Mouse (Mus musculus) left cerebral cortex, adult 2 months (tissue): ENCODE results near the gene Myl3. TPM values are rescaled to one million over a fixed set of nuclear protein-coding genes. Genes with fewer than 3 reads are reported as not detected.

ENCODE experiments used
- DNase-seq, 2 experiments: peaks; one replicate each; pipeline ENCODE4 v3.0.0; 2021 to 2022; ENCODE audit warnings: low spot score in 2 of 2, mixed read lengths in 1 of 2; ENCODE audit errors: extremely low spot score in 1 of 2
- H3K27ac ChIP-seq: fragments of 200-600 bp; 2 replicates; pipeline ENCODE4 v1.8.1; 2022
- H3K4me3 ChIP-seq: fragments of 200-600 bp; 2 replicates; pipeline ENCODE4 v1.8.1; 2022
- CTCF ChIP-seq: fragments of 200-600 bp; IDR thresholded peaks from 2 replicates; pipeline ENCODE4 v1.8.1; 2022; ENCODE audit warnings: antibody characterized with exemption, mild to moderate bottlenecking, moderate library complexity
- intact Hi-C: fragments of 180-260 bp; cut with DNase I; formaldehyde crosslinking; loops from one replicate; pipeline ENCODE4 v1.15.1; 2025
- total RNA-seq, 2 experiments: library from RNA; stranded (reverse); gene quantifications; 2 replicates each; pipeline ENCODE4 v1.2.3; 2021

Gene Myl3
- total RNA-seq, 2 experiments from 2014 or later: not detected

GRCm38 (mm10) chr9:110750404-110751187 is 8.9 kb downstream of the Myl3 start:
- no peak overlapping the region for H3K27ac ChIP-seq
- TF ChIP-seq CTCF: no peak
- no peak for DNase-seq
- no peak overlapping the region for H3K4me3 ChIP-seq
- intact Hi-C loops: no loop called here

- intact Hi-C loops: no loop called here
- TF ChIP-seq CTCF: no peak
- H3K4me3 ChIP-seq: no peak overlapping the region
- no peak overlapping the region for H3K27ac ChIP-seq
- DNase-seq: no peak
Observed at GRCm38 (mm10) chr9:110751412-110751811, 9.8 kb downstream of the Myl3 start.

GRCm38 (mm10) chr9:110752917-110753435 is 11.3 kb downstream of the Myl3 start:
- intact Hi-C loops: no loop called here
- TF ChIP-seq CTCF: no peak
- no peak for DNase-seq
- Histone ChIP-seq H3K27ac (no peak overlapping the region), H3K4me3 (no peak overlapping the region)

GRCm38 (mm10) chr9:110753773-110754172 is 12.1 kb downstream of the Myl3 start:
- intact Hi-C loops: no loop called here
- no peak for TF ChIP-seq CTCF
- Histone ChIP-seq H3K27ac (no peak overlapping the region), H3K4me3 (no peak overlapping the region)
- no peak for DNase-seq

GRCm38 (mm10) chr9:110757816-110758215 is 16.2 kb downstream of the Myl3 start:
- Histone ChIP-seq H3K27ac (no peak overlapping the region), H3K4me3 (no peak overlapping the region)
- TF ChIP-seq CTCF: no peak
- DNase-seq: no peak
- intact Hi-C loops: loop anchor here (5.0 kb wide), 1 partner anchor 41 kb away; no protein-coding TSS in a partner anchor

GRCm38 (mm10) chr9:110758605-110759004 is 16.9 kb downstream of the Myl3 start:
- Histone ChIP-seq H3K4me3 (no peak overlapping the region), H3K27ac (no peak overlapping the region)
- intact Hi-C loops: loop anchor here (5.0 kb wide), 1 partner anchor 41 kb away; no protein-coding TSS in a partner anchor
- no peak for TF ChIP-seq CTCF
- DNase-seq: peak; percentile 43 to 54

- Histone ChIP-seq H3K4me3 (no peak overlapping the region), H3K27ac (no peak overlapping the region)
- intact Hi-C loops: loop anchor here (5.0 kb wide), 1 partner anchor 42 kb away; no protein-coding TSS in a partner anchor
- DNase-seq: peak; percentile 33 to 43
- peak; percentile 64 for TF ChIP-seq CTCF
Observed at GRCm38 (mm10) chr9:110759265-110759664, 17.6 kb downstream of the Myl3 start.

GRCm38 (mm10) chr9:110760886-110761285 is 19.2 kb downstream of the Myl3 start:
- no peak overlapping the region for H3K27ac ChIP-seq
- H3K4me3 ChIP-seq: no peak overlapping the region
- no peak for DNase-seq
- intact Hi-C loops: no loop called here
- TF ChIP-seq CTCF: no peak

- intact Hi-C loops: no loop called here
- Histone ChIP-seq H3K4me3 (no peak overlapping the region), H3K27ac (no peak overlapping the region)
- DNase-seq: no peak
- no peak for TF ChIP-seq CTCF
Observed at GRCm38 (mm10) chr9:110762763-110763162, 21.1 kb downstream of the Myl3 start.

- Histone ChIP-seq H3K4me3 (no peak overlapping the region), H3K27ac (no peak overlapping the region)
- no peak for TF ChIP-seq CTCF
- no peak for DNase-seq
- intact Hi-C loops: no loop called here
Observed at GRCm38 (mm10) chr9:110763405-110763804, 21.7 kb downstream of the Myl3 start.

- Histone ChIP-seq H3K4me3 (no peak overlapping the region), H3K27ac (no peak overlapping the region)
- intact Hi-C loops: no loop called here
- DNase-seq: no peak
- no peak for TF ChIP-seq CTCF
Observed at GRCm38 (mm10) chr9:110772336-110772735, 30.7 kb downstream of the Myl3 start.

GRCm38 (mm10) chr9:110774403-110775268 is 33.0 kb downstream of the Myl3 start:
- H3K4me3 ChIP-seq: no peak overlapping the region
- intact Hi-C loops: no loop called here
- no peak for TF ChIP-seq CTCF
- DNase-seq: no peak
- no peak overlapping the region for H3K27ac ChIP-seq
